In the genomic region with DNA sequence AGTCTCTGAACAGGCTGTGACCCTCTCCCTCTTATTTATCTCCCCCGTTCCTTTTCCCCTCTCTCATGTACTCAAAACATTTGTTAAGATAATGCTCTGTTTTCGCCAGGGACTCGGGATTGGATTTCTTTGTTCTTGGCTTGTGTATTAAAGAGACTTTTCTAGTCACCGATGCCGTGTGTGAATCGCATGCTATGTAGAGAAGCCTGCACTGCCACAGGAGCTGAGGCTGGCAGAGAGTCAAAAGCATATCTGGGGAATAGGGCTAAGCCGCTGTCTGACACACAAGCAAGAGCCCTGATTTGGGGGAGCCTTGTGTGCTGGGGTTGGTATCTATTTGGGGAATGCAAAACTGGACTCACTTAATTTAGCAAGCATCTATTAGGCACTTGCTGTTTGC, we compare ENCODE assay signal across 25 mouse cellular contexts.
DNase-seq lines count a peak whose midpoint lies in the region; ATAC-seq and TF ChIP-seq lines count a peak whose summit lies in the region.
"Had no signal": no experiment of that assay in that cellular context is flagged by ENCODE, and none has a peak within 500 bp of the region (broad histone marks: within the 10 kb centered on the region; RNA-seq: fewer than 3 reads in every experiment).

No protein-coding gene starts in this region.

- TF ChIP-seq CTCF in forebrain, postnatal 0 days (IDR thresholded peaks at IDR 0.05; ENCODE audit: low read depth), result no peak

- 0 out of 2 replicates have a peak overlapping the region, but pooled peaks have one; percentile 29 for H3K27ac ChIP-seq in forebrain, postnatal 0 days (ENCODE audit: low read depth, low read length)
- no peak overlapping the region for H3K27ac ChIP-seq in forebrain, embryonic 12.5 days
- peak overlapping the region; percentile 18; the same call in 1 of the 2 replicates for H3K27ac ChIP-seq in neural tube, embryonic 13.5 days (replicated peaks)
- H3K27ac ChIP-seq: embryonic facial prominence, embryonic 15.5 days; forebrain, embryonic 10.5 days; heart, embryonic 10.5 days; intestine, embryonic 15.5 days had no signal

- no peaks in the 10 kb centered on the region for H3K36me3 ChIP-seq in forebrain, postnatal 0 days (ENCODE audit: insufficient read depth)
- no peaks in the 10 kb centered on the region for H3K36me3 ChIP-seq in forebrain, embryonic 12.5 days (replicated peaks)
- no peaks in the 10 kb centered on the region for H3K36me3 ChIP-seq in neural tube, embryonic 13.5 days
- H3K36me3 ChIP-seq: embryonic facial prominence, embryonic 15.5 days; forebrain, embryonic 10.5 days; G1E; heart, embryonic 10.5 days; intestine, embryonic 15.5 days had no signal

- DNase-seq in cerebellum, postnatal 10 days, result peak; percentile 36 to 45
- no peak for DNase-seq in cerebellum, adult 11-12 months
- DNase-seq in forebrain, postnatal 0 days, result peak; percentile 38
- peak; percentile 9 for DNase-seq in left cerebral cortex, postnatal 4 days
- no peak for DNase-seq in left cerebral cortex, postnatal 36 days (ENCODE audit: low spot score in 2 of 2)
- DNase-seq in neural tube, embryonic 10.5 days (ENCODE audit: extremely low spot score, low spot score), result no peak
- DNase-seq: adrenal gland, adult 8-10 months; adrenal gland, postnatal 36 days; B cell, adult 2 months; cerebellum, adult 11 months; cerebellum, adult 9-10 months; cerebellum, postnatal 36 days; gastrocnemius, postnatal 10 days; heart, adult 18-20 months; heart, postnatal 10 days; heart, postnatal 4 days had no signal

- intact Hi-C loops in left cerebral cortex, postnatal 4 days (cut with DNase I), result no loop called here
- intact Hi-C loops in left cerebral cortex, postnatal 36 days (cut with DNase I), result no loop called here

- H3K4me1 ChIP-seq in forebrain, postnatal 0 days (ENCODE audit: insufficient read depth), result no peaks in the 10 kb centered on the region; the same call in 1 of the 2 replicates
- H3K4me1 ChIP-seq in forebrain, embryonic 12.5 days, result peaks cover 6% of the 10 kb centered on the region
- peaks cover 6% of the 10 kb centered on the region for H3K4me1 ChIP-seq in neural tube, embryonic 13.5 days (replicated peaks)
- H3K4me1 ChIP-seq: embryonic facial prominence, embryonic 15.5 days; intestine, embryonic 15.5 days had no signal

- ATAC-seq in forebrain, postnatal 0 days, result no peak
- ATAC-seq in forebrain, embryonic 12.5 days (ENCODE audit: low FRiP score), result no peak
- no peak for ATAC-seq in neural tube, embryonic 13.5 days (ENCODE audit: low read depth)
- ATAC-seq: CD4-positive, CD25-positive, alpha-beta regulatory T cell, adult 4 months; intestine, embryonic 15.5 days had no signal

- no peaks in the 10 kb centered on the region for H3K9me3 ChIP-seq in forebrain, postnatal 0 days (ENCODE audit: low read length)
- H3K9me3 ChIP-seq in forebrain, embryonic 12.5 days, result no peaks in the 10 kb centered on the region
- no peaks in the 10 kb centered on the region for H3K9me3 ChIP-seq in neural tube, embryonic 13.5 days
- H3K9me3 ChIP-seq: embryonic facial prominence, embryonic 15.5 days; forebrain, embryonic 10.5 days; heart, embryonic 10.5 days; intestine, embryonic 15.5 days had no signal

- H3K4me2 ChIP-seq in forebrain, postnatal 0 days (ENCODE audit: low read depth), result no peak overlapping the region
- no peak overlapping the region for H3K4me2 ChIP-seq in forebrain, embryonic 12.5 days
- no peak overlapping the region for H3K4me2 ChIP-seq in neural tube, embryonic 13.5 days
- H3K4me2 ChIP-seq: embryonic facial prominence, embryonic 15.5 days; intestine, embryonic 15.5 days had no signal

- no peak overlapping the region for H3K9ac ChIP-seq in forebrain, postnatal 0 days
- no peak overlapping the region for H3K9ac ChIP-seq in forebrain, embryonic 12.5 days
- H3K9ac ChIP-seq in neural tube, embryonic 13.5 days, result no peak overlapping the region
- H3K9ac ChIP-seq: embryonic facial prominence, embryonic 15.5 days; intestine, embryonic 15.5 days had no signal

- 26% methylated on average over 7 of the region's 7 CpGs for WGBS in forebrain, postnatal 0 days
- 53% methylated on average over 7 of the region's 7 CpGs for WGBS in forebrain, embryonic 12.5 days
- WGBS in neural tube, embryonic 13.5 days, result 69% methylated on average over 7 of the region's 7 CpGs

- no peaks in the 10 kb centered on the region for H3K27me3 ChIP-seq in forebrain, postnatal 0 days (ENCODE audit: insufficient read depth, low read length)
- no peaks in the 10 kb centered on the region for H3K27me3 ChIP-seq in forebrain, embryonic 12.5 days
- no peaks in the 10 kb centered on the region for H3K27me3 ChIP-seq in neural tube, embryonic 13.5 days
- H3K27me3 ChIP-seq: embryonic facial prominence, embryonic 15.5 days; intestine, embryonic 15.5 days had no signal

- no peak overlapping the region for H3K4me3 ChIP-seq in forebrain, postnatal 0 days (ENCODE audit: low read depth, low read length)
- H3K4me3 ChIP-seq in forebrain, embryonic 12.5 days (replicated peaks), result no peak overlapping the region
- no peak overlapping the region for H3K4me3 ChIP-seq in neural tube, embryonic 13.5 days
- H3K4me3 ChIP-seq: embryonic facial prominence, embryonic 15.5 days; erythroblast, embryonic 14.5 days; forebrain, embryonic 10.5 days; heart, embryonic 10.5 days; intestine, embryonic 15.5 days had no signal

Comparison
In these comparisons a context has a peak if more than half of its experiments do, and no peak if none do; other contexts are left out.
1. DNase-seq: peak in cerebellum, postnatal 10 days (2 of 2), forebrain, postnatal 0 days (single experiment) and left cerebral cortex, postnatal 4 days (single experiment); none in cerebellum, adult 11-12 months (single experiment), left cerebral cortex, postnatal 36 days (0 of 2) and neural tube, embryonic 10.5 days (single experiment).